Mouse (Mus musculus): Measurements from ENCODE around the gene Kcna2. TPM values are rescaled to one million over a fixed set of nuclear protein-coding genes. Genes with fewer than 3 reads are reported as not detected.

The Kcna2 gene
- total RNA-seq, 2 experiments from 2014 or later, result 91.3 to 91.6 TPM

DNA sequence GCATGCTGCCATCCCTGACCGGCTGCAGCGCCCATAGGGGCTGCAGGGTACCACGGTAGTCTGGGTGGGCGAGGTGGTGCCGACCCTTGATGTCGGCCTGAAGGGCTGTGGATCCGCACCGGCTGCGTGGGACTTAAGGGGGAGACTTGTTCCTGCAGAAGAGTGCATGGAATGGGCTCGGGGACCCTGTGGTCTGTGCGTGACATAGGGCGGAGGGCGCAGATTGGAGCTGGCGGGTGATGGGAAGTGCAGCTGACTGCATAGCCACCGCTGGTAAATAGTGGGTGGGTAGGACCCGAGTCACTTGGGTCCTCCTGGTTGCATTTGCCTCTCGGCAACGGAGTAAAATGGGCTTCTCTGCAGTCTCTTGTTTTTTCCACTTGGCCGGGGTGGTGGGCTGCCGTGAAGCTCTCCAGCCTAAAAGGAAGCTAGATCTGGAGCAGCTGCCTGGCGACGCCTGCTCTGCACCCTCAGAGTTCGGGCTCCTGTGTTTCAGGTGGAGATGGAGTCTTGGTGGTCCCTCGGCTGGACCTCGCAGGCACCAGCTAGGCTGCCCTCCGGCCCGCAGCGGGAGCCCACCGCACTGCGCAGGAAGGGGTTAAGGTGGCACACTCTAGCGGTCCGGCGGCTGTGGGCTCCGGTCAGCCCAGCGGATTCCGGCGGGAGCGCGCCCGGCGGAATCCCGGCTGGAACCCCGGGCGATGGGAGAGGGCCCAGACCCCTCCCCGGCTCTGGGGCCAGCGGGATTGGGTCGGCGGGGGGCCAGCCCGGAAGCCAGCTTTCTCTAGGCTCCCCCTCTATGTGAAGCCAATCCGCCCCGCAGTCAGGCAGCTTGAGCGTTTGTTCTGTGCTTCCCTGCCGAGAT, 1.1 kb downstream of the Kcna2 start:
- peak; percentile 72 to 78 for DNase-seq

GRCm38 (mm10) chr3:107103041-107103440, 2.1 kb downstream of the Kcna2 start:
- peak in 1 of 2 experiments; percentile 23 for DNase-seq

GRCm38 (mm10) chr3:107103462-107103861, 2.5 kb downstream of the Kcna2 start:
- no peak for DNase-seq

- DNase-seq, result no peak
Measured at GRCm38 (mm10) chr3:107105986-107106385, 5.0 kb downstream of the Kcna2 start.

DNA sequence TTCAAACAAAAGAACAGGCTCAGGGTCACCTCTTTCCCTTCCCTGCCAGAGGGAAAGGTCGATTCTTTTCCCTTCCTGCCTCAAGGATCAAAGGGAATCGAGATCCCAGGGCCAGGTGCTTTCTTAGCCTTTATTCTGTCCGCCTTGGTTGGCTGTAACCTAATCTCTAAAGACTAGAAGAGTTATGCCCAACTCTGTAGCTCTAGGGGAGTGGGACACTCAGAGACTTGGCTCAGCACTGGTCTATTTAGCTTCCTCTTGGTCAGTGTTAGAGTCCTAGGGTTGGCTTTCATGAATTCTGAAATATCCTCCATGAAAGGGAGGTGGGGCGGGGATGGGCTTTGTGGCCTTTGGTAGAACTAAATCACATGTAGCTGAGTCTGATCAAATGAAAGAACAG, 11.6 kb downstream of the Kcna2 start:
- DNase-seq, result no peak

GRCm38 (mm10) chr3:107112932-107113659, 12.2 kb downstream of the Kcna2 start:
- no peak for DNase-seq

GRCm38 (mm10) chr3:107113771-107114737, 13.1 kb downstream of the Kcna2 start:
- peak; percentile 64 to 74 for DNase-seq

DNA sequence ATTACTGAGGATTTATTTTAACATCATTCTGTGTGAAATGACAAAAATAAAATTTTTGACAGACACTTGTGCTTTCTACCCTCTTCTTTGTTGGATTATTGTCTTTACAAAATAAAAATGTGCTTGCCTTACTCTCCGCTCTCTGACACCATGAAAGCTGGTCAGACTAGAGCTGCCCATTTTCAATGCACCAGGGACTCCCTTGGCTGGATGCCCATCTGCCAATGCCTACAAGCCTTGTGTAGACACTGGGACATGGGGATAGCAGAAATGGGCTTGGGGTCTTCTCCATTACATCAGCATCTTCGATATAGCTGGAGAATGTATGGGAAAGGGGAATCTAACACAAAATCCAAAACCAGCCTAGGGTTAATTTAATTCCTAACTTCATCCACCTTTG, 14.0 kb downstream of the Kcna2 start:
- no peak for DNase-seq

DNA sequence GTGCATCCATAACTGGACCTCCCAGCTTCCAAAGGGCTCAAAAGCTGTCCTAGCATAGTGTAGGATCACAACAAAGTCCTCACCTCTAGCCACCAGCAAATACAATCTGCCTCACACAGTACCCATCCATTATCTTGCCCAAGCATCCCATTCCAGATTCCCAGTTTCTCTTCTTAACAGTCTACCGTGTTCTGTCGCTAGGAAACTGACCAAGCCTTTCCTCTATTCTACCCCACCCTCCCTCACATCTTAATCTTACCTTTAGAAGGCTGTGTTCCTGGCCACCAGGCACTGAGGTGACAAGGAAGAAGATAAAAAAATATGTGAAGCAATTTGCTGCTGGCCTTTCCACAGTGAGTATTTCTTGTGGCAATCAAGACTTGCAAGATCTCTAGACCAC, 14.8 kb downstream of the Kcna2 start:
- DNase-seq, result no peak

DNA sequence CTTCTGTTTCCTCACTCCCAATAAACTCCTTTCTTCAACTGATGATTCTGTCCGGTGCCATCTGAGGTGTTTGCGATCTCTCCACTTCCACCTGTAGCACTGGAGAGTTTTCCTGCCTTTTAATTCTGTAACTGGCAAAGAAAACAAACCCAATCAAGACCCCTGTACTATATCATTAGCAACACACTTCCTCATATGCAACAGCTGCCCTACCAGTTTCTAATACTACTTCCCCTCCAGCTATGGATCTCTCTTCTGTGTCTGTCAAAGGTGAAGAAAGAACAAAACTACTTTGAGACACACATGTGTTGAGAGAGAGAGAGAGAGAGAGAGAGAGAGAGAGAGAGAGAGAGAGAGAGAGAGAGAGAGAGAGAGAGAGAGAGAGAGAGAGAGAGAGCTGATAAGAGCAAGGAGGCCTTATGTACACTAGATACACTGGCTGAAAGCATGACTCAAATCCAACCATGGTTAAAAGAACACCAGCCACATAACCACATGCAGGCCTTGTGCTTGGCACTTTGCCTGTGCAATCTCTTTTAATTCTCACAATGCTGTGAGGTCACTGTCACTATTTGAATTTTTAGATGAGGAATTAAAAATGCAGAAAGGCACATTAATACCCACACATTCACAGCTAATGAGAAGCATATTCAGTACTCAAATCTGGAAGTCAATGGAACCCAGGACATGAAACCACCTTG, 19.1 kb downstream of the Kcna2 start:
- DNase-seq, result no peak

DNA sequence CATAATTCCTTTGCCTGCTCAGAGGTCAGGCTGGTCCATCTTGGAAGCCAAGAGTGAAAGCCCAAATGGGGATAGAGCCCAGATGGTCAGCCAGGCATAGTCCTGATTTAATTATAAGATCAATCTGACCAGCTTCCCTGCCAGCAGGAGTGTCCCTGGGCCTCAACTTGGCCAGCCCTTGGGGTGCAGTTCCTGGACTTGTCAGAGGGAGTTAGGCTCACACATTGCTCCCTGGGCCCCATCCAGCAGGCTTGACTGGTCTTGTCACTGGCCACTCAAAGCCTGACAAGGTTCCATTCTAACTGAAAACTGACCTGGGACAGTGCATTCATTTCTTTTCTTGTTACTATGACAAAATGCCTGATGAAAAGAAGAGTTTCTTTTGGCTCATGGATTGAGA, 21.4 kb downstream of the Kcna2 start:
- DNase-seq, result no peak

DNA sequence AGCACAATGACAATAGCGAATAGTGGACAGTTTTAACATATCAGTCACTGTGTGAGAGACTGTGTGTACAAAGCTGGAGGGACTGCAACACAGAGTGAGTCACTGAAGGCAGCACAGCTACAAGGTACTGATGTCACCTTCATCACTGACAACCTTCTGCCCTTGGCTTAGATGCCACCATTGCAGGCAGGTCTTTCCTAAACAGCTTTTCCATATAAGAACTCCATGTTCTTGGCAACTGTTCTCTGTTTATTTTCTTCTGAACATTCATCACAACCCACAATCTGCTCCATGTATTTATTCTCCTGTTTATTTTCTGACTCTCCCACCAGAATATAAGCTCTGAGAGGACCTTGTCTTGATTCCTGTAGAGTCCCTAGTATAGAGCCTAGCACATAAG, 26.7 kb downstream of the Kcna2 start:
- no peak for DNase-seq

DNA sequence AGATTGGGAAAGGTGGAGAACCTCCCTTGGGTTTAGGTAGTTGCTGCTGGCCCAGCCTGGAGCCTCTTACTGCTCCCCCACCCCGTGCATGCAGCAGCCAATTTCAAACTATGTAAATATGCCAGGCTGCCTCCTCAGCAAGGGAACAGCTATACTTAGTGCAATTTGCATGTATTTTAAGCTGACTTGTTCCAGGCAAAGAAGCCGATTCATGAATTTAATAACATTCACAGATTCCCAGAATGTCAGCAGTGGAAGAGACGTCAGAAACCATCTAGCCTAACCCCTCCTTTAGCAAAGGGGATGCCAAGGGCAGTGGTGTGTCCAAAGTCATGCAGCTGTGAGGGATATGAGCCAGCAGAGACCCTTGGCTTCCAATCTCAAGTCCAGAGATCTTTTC, 27.5 kb downstream of the Kcna2 start:
- peak; percentile 36 to 56 for DNase-seq

DNA sequence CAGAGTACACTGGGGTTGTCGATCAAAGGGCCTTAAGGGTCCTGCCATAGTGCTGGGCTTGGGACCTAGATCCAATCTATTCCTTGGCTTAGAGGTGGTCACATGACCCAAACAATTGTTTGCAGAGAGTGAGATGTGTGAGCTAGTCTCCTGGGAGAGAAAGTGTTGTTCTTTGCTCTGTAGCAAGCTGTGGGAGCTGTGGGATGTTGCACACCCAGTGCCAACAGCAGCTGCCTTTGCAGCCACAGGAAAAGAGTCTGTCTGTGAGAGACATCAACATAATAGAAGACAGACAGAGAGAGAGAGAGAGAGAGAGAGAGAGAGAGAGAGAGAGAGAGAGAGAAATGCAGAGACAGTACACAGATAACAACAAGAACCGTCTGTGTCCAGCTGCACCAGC, 28.3 kb downstream of the Kcna2 start:
- no peak for DNase-seq

DNA sequence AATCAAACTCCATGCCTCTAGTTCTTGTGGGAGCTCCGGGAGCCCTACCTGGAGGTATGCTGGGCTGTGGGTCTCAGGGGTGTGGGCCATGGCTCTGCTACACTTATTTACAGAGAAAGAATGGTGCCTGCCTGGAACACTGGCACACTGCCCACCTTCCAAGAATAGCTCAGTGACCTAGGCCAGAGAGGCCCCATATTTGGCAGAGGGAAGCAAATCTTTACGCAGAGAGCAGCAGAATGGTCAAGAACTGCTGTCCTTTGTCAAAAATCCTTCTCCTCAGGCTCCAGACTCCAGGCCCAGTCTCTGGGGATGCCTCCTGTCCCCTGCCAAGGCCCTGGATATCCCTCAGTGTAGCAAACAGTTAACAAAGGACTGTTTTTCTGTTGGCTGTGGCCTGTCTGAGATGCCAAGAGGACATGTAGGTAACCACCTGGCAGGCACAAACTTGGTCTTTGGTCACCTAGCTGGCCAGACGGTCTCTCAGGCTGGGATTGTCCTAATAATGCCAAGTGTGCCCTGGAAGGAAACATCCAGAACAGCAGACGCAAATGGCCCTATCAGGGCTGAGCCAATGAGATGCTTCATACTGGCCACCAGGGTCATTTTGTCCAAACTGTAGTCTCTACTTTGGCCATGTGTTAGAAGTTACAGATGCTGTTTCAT, 29.8 kb downstream of the Kcna2 start:
- DNase-seq, result no peak

GRCm38 (mm10) chr3:107131846-107132245, 30.9 kb downstream of the Kcna2 start:
- DNase-seq, result no peak

- no peak for DNase-seq
Measured at GRCm38 (mm10) chr3:107132651-107133050, 31.7 kb downstream of the Kcna2 start.

GRCm38 (mm10) chr3:107134457-107134856, 33.5 kb downstream of the Kcna2 start:
- DNase-seq, result no peak

DNA sequence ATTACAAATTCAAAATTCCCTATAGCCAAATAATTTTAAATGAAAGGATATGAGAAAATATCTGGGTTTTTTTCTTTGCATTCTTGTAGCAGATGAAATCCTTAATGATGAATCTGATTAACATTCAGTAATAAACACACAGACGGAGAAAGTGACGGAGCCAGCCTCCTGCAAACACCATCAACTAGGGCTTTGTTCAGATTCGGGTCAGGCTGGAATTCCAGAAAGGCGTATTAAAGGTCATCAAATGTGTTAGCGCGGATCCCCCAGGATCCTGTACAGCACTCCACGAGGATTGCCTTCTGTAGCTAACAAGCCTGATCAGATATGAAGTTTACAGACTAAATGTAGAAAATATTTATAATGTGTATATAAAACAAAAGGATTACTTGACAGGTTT, 46.2 kb downstream of the Kcna2 start:
- no peak for DNase-seq

- no peak for DNase-seq
Measured at GRCm38 (mm10) chr3:107149006-107149405, 48.1 kb downstream of the Kcna2 start.

DNA sequence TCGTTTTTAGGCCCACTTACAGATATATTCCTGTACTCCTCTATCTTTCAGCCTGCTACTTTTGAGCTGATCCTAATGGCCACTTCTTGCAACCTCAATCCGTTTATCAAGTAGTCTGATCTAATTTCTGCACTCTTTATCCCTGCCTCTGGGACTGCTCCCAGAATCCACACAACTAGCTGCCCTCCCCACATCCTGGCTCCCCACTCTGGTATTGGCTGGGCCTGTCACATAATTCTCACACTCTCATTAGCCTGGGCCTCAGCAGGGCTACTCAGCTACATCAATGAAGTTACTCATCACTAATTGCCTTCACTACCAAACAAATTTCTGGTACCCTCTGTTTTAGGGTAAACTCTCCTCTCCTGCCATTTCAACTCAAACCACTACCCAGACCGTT, 49.5 kb downstream of the Kcna2 start:
- peak in 1 of 2 experiments; percentile 15 for DNase-seq
